Mouse (Mus musculus) neural tube, embryonic 11.5 days (tissue): ENCODE data around the gene Arhgef1. TPM values are rescaled to one million over a fixed set of nuclear protein-coding genes. Genes with fewer than 3 reads are reported as not detected.
A peak's percentile ranks its signal among the peaks of the same experiment; 100 is the strongest.

Experiments used
- ATAC-seq: fragments of 200-750 bp; cut with Nextera tagmentation; 2 replicates; pipeline ENCODE4 v1.8.0; 2017; ENCODE audit warnings: moderate number of reproducible peaks, mild to moderate bottlenecking, moderate TSS enrichment, moderate library complexity; ENCODE audit not compliant: insufficient read depth, low FRiP score, low TSS enrichment
- DNase-seq: peaks from one replicate; pipeline ENCODE4 v3.0.0-alpha.2; 2015; ENCODE audit warnings: low spot score
- H3K27ac ChIP-seq: fragments of 300-500 bp; sonication (generic); 2 replicates; pipeline ENCODE4 v1.5.1; 2014; ENCODE audit warnings: low read depth, mild to moderate bottlenecking, low read length
- H3K27me3 ChIP-seq: fragments of 300-500 bp; sonication (generic); 2 replicates; pipeline ENCODE4 v1.6.1; 2014; ENCODE audit warnings: mild to moderate bottlenecking, low read length, mixed read lengths; ENCODE audit not compliant: control insufficient read depth, insufficient read depth
- H3K36me3 ChIP-seq: fragments of 300-500 bp; sonication (generic); 2 replicates; pipeline ENCODE4 v1.6.1; 2014; ENCODE audit warnings: mild to moderate bottlenecking, low read length, moderate library complexity, mixed read lengths; ENCODE audit not compliant: control insufficient read depth, insufficient read depth
- H3K4me1 ChIP-seq: fragments of 300-500 bp; sonication (generic); 2 replicates; pipeline ENCODE4 v1.6.1; 2014; ENCODE audit warnings: low read length, mixed read lengths; ENCODE audit not compliant: control insufficient read depth, insufficient read depth
- H3K4me2 ChIP-seq: fragments of 300-500 bp; sonication (generic); 2 replicates; pipeline ENCODE4 v1.6.1; 2014; ENCODE audit warnings: low read depth, mild to moderate bottlenecking, moderate library complexity
- H3K4me3 ChIP-seq: fragments of 300-500 bp; sonication (generic); 2 replicates; pipeline ENCODE4 v1.5.1; 2014; ENCODE audit warnings: low read depth, low read length
- H3K9ac ChIP-seq: fragments of 300-500 bp; sonication (generic); 2 replicates; pipeline ENCODE4 v1.6.1; 2014; ENCODE audit warnings: mild to moderate bottlenecking, low read length
- H3K9me3 ChIP-seq: fragments of 300-500 bp; sonication (generic); 2 replicates; pipeline ENCODE4 v1.6.1; 2016; ENCODE audit warnings: low read length; ENCODE audit not compliant: control insufficient read depth
- WGBS: fragments of 180-500 bp; shearing (Covaris S2); extraction: QIAGEN DNeasy Blood & Tissue Kit; methylation state at CpG from one replicate; pipeline ENCODE4 v1.1.7; 2014; 5-methylcytosine and 5-hydroxymethylcytosine counted together
- polyA plus RNA-seq: library from polyadenylated mRNA; unstranded; fragments of >200 nt; fragmentation: Nextera tagmentation; extraction: Ambion mirVana; gene quantifications from 2 replicates; pipeline ENCODE4 v1.2.1, GENCODE M21; 2014

The Arhgef1 gene
- polyA plus RNA-seq, 1 experiment from 2014 or later: 52.3 TPM

GRCm38 (mm10) chr7:24897959-24898358, 4.8 kb upstream of the Arhgef1 start:
- Histone ChIP-seq H3K9me3 (no peaks in the 10 kb centered on the region), H3K27ac (no peak overlapping the region), H3K36me3 (no peaks in the 10 kb centered on the region), H3K27me3 (no peaks in the 10 kb centered on the region), H3K4me2 (no peak overlapping the region), H3K4me1 (no peaks in the 10 kb centered on the region), H3K4me3 (no peak overlapping the region), H3K9ac (no peak overlapping the region)
- ATAC-seq: no peak
- 80% methylated on average over 5 of the region's 5 CpGs for WGBS
- DNase-seq: no peak

DNA sequence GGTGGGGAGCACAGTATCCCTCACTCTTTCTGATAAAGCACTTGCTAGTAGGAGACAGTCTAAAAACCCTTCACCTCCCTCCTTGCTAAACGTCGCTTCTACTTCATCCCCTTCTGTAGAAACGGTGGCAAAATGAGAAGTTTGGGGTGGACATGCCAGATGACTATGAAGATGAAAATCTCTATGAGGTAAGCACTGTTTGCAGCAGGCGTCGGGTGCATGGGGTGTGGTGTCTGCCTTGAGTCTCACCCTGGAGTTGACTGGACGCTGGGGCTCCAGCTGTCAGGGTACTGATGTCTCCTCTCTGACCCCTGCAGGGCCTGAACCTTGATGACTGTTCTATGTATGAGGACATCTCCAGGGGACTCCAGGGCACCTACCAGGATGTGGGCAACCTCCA, 1.6 kb upstream of the Arhgef1 start:
- 77% methylated on average over 6 of the region's 6 CpGs for WGBS
- H3K4me1 ChIP-seq: no peaks in the 10 kb centered on the region; the same call in 1 of the 2 replicates
- H3K27me3 ChIP-seq: no peaks in the 10 kb centered on the region
- no peak overlapping the region for H3K4me3 ChIP-seq
- no peak overlapping the region for H3K27ac ChIP-seq
- H3K4me2 ChIP-seq: no peak overlapping the region
- DNase-seq: no peak
- no peak for ATAC-seq
- no peak overlapping the region for H3K9ac ChIP-seq
- H3K9me3 ChIP-seq: no peaks in the 10 kb centered on the region
- H3K36me3 ChIP-seq: no peaks in the 10 kb centered on the region

DNA sequence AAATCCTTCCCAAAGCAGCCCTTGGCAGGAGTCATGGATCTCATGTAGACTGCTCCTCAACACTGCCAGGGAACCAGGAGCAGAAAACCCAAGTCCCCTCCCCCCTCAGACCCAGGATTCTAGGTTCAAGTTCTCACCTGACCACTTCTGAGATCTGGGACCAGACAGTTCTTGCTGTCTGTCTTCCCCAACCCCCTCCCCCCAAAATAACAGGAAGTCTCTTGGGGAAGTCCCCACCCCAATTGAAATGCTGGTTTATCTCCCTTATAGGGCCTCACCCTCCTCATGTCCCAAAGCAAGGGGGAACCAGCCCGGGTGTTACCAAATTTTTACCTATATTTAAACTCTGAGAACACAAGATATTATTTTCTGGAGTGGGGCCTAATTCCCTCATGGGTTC, 870 bp upstream of the Arhgef1 start:
- no peaks in the 10 kb centered on the region; the same call in 1 of the 2 replicates for H3K4me1 ChIP-seq
- H3K36me3 ChIP-seq: no peaks in the 10 kb centered on the region
- no peak overlapping the region; the same call in 1 of the 2 replicates for H3K9ac ChIP-seq
- no peak for DNase-seq
- H3K9me3 ChIP-seq: no peaks in the 10 kb centered on the region
- H3K4me2 ChIP-seq: no peak overlapping the region
- peak overlapping the region; percentile 63; the same call in 1 of the 2 replicates for H3K27ac ChIP-seq
- ATAC-seq: no peak
- no peak overlapping the region for H3K4me3 ChIP-seq
- H3K27me3 ChIP-seq: no peaks in the 10 kb centered on the region
- 86% methylated on average over 1 of the region's 1 CpGs for WGBS

- DNase-seq (no peak), ATAC-seq (no peak)
- peak overlapping the region; percentile 75 for H3K9ac ChIP-seq
- 66% methylated on average over 2 of the region's 2 CpGs for WGBS
- peak overlapping the region; percentile 76 for H3K4me2 ChIP-seq
- no peaks in the 10 kb centered on the region for H3K27me3 ChIP-seq
- H3K4me3 ChIP-seq: peak overlapping the region; percentile 63
- H3K27ac ChIP-seq: peak overlapping the region; percentile 63
- H3K9me3 ChIP-seq: no peaks in the 10 kb centered on the region
- no peaks in the 10 kb centered on the region; the same call in 1 of the 2 replicates for H3K4me1 ChIP-seq
- no peaks in the 10 kb centered on the region for H3K36me3 ChIP-seq
Observed at GRCm38 (mm10) chr7:24902264-24902629, 465 bp upstream of the Arhgef1 start.

GRCm38 (mm10) chr7:24903444-24903825, 723 bp downstream of the Arhgef1 start:
- ATAC-seq: no peak
- Histone ChIP-seq H3K4me3 (peak overlapping the region; percentile 63), H3K4me1 (no peaks in the 10 kb centered on the region; the same call in 1 of the 2 replicates), H3K9ac (peak overlapping the region; percentile 75), H3K27ac (no peak overlapping the region), H3K27me3 (no peaks in the 10 kb centered on the region), H3K9me3 (no peaks in the 10 kb centered on the region), H3K36me3 (no peaks in the 10 kb centered on the region), H3K4me2 (peak overlapping the region; percentile 76)
- no peak for DNase-seq
- WGBS: 46% methylated on average over 10 of the region's 10 CpGs

DNA sequence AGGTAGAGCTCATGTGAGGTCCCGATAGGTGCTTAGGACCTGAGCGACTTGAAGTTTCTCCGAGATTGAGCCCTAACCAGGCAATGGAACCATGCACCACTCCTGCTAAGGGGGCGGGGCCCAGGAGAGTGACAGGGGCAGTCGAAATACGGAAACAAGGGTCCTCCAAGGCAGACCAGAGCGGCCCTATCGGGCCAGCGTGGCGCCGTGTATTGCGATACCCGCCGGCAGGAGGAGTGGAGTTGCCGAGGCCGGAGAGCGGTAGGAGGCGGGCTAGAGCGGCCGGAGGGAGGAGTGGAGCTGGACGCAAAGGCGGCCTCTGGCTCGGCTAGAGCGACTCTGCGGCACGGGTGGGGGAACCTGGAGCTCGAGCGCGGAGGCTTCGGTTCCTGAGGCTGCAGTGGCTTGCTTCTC, 1.4 kb downstream of the Arhgef1 start:
- DNase-seq (peak; percentile 98), ATAC-seq (peak; percentile 96)
- WGBS: 0% methylated on average over 30 of the region's 30 CpGs
- H3K4me3 ChIP-seq: peak overlapping the region; percentile 63
- no peak overlapping the region for H3K27ac ChIP-seq
- peak overlapping the region; percentile 71 for H3K9ac ChIP-seq
- H3K4me2 ChIP-seq: peak overlapping the region; percentile 76
- H3K4me1 ChIP-seq: no peaks in the 10 kb centered on the region; the same call in 1 of the 2 replicates
- H3K27me3 ChIP-seq: no peaks in the 10 kb centered on the region
- no peaks in the 10 kb centered on the region for H3K9me3 ChIP-seq
- H3K36me3 ChIP-seq: no peaks in the 10 kb centered on the region

- H3K4me3 ChIP-seq: peak overlapping the region; percentile 63
- H3K9me3 ChIP-seq: no peaks in the 10 kb centered on the region
- H3K4me1 ChIP-seq: no peaks in the 10 kb centered on the region; the same call in 1 of the 2 replicates
- H3K27me3 ChIP-seq: no peaks in the 10 kb centered on the region
- H3K9ac ChIP-seq: peak overlapping the region; percentile 71; the same call in 1 of the 2 replicates
- DNase-seq (peak; percentile 75), ATAC-seq (peak; percentile 49; the same call in 1 of the 2 replicates)
- WGBS: 18% methylated on average over 3 of the region's 3 CpGs
- H3K36me3 ChIP-seq: no peaks in the 10 kb centered on the region
- peak overlapping the region; percentile 76 for H3K4me2 ChIP-seq
- no peak overlapping the region for H3K27ac ChIP-seq
Observed at GRCm38 (mm10) chr7:24904936-24905335, 2.2 kb downstream of the Arhgef1 start.

DNA sequence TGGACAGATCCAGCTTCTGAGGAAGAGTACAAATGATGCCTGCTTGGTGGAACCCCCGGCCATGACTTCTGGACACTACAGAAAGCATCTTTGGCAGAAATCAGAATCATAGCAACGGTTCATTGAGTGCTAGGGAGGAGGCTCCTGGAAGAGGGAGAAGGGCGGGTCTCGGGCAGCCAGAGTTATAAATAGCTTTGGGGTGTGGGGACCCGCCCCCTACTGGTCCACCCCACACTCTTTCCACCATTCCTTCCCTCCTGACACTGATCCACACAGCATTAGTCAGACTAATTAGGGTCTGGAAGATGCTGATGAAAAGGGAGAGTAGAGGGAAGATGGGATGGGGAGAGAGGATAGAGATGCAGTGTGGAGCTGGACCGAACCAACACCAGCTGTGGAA, 3.8 kb downstream of the Arhgef1 start:
- Histone ChIP-seq H3K4me2 (no peak overlapping the region), H3K9ac (no peak overlapping the region), H3K27ac (no peak overlapping the region), H3K4me1 (no peaks in the 10 kb centered on the region; the same call in 1 of the 2 replicates), H3K4me3 (no peak overlapping the region), H3K9me3 (no peaks in the 10 kb centered on the region), H3K27me3 (no peaks in the 10 kb centered on the region), H3K36me3 (no peaks in the 10 kb centered on the region; the same call in 1 of the 2 replicates)
- no peak for DNase-seq
- no peak for ATAC-seq
- 30% methylated on average over 6 of the region's 6 CpGs for WGBS

GRCm38 (mm10) chr7:24907211-24907748, 4.6 kb downstream of the Arhgef1 start:
- Histone ChIP-seq H3K4me3 (no peak overlapping the region), H3K27me3 (no peaks in the 10 kb centered on the region), H3K9me3 (no peaks in the 10 kb centered on the region), H3K4me2 (no peak overlapping the region), H3K27ac (no peak overlapping the region), H3K9ac (no peak overlapping the region), H3K36me3 (no peaks in the 10 kb centered on the region; the same call in 1 of the 2 replicates), H3K4me1 (no peaks in the 10 kb centered on the region; the same call in 1 of the 2 replicates)
- DNase-seq (no peak), ATAC-seq (no peak)
- WGBS: 22% methylated on average over 12 of the region's 13 CpGs
